Mouse (Mus musculus): ENCODE data around the gene Phf11c. TPM values are rescaled to one million over a fixed set of nuclear protein-coding genes. Genes with fewer than 3 reads are reported as not detected.

The Phf11c gene
- 3.0 and 3.2 TPM in 2 replicates for total RNA-seq (2014; rRNA removed)
- 0.60 and 1.2 TPM in 2 replicates for polyA plus RNA-seq (2012; rRNA removed)

DNA sequence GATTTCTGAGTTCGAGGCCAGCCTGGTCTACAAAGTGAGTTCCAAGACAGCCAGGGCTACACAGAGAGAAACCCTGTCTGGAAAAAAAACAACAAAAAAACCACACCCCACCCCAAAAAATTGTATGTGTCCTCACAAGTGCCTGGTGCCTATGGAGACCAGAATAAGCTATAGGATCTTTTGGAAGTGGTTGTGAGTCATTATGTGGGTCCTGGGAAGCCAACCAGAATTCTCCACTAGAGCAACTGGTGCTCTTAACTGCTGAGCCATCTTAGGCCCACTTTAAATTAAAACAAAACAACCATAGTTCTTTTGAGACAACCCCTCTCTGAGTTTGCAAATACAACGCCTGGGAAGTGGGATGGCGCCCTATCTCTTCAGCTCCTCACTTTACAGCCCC is at the start of gene Phf11c:
Gene Phf11c (minus strand): TSS at position 101 of the 400 bp plus-strand sequence.
- no peaks in the 10 kb centered on the region for H3K27me3 ChIP-seq (ENCODE audit: control insufficient read depth, insufficient read depth, low read length)
- no peaks in the 10 kb centered on the region for H3K4me1 ChIP-seq (ENCODE audit: control insufficient read depth, insufficient read depth, low read length)
- no peak within 1 kb of the TSS for H3K27ac ChIP-seq (replicated peaks; ENCODE audit: insufficient read depth, low read depth, low read length)
- no peaks in the 10 kb centered on the region for H3K79me2 ChIP-seq (ENCODE audit: control insufficient read depth, insufficient read depth, low read length)
- H3K9ac ChIP-seq (ENCODE audit: low read depth, low read length) = no peak within 1 kb of the TSS
- 98% methylated on average over 3 of the region's 3 CpGs for WGBS
- H3K4me3 ChIP-seq (ENCODE audit: insufficient read depth, low read depth, low read length) = no peak within 1 kb of the TSS
- DNase-seq (ENCODE audit: extremely low read depth, low read depth, low spot score) = no peak
- TF ChIP-seq CTCF (IDR thresholded peaks at IDR 0.05; ENCODE audit: low read depth, low read length) = no peak
- TF ChIP-seq POLR2A (IDR thresholded peaks at IDR 0.05; ENCODE audit: extremely low read depth, insufficient read depth, low read length) = no peak
- H3K36me3 ChIP-seq (ENCODE audit: control insufficient read depth, insufficient read depth, low read length) = peaks cover 34% of the 10 kb centered on the region

- WGBS = 2% methylated on average over 6 of the region's 6 CpGs
- peak; percentile 68 for DNase-seq (ENCODE audit: extremely low read depth, low read depth, low spot score)
- TF ChIP-seq POLR2A (IDR thresholded peaks at IDR 0.05; ENCODE audit: extremely low read depth, insufficient read depth, low read length) (no peak), CTCF (IDR thresholded peaks at IDR 0.05; ENCODE audit: low read depth, low read length) (no peak)
Measured at GRCm38 (mm10) chr14:59441472-59441805, 46.3 kb upstream of the Phf11c start.

GRCm38 (mm10) chr14:59440558-59441471 is 45.6 kb upstream of the Phf11c start, which contains the start of the genes Setdb2 and Cab39l:
Setdb2 (minus strand) TSS chr14:59440884.
Cab39l (plus strand) TSS chr14:59440972.
- H3K4me3 ChIP-seq (ENCODE audit: insufficient read depth, low read depth, low read length) = peak within 1 kb of the TSS; percentile 99
- peaks cover 10% of the 10 kb centered on the region; the same call in 1 of the 2 replicates for H3K79me2 ChIP-seq (ENCODE audit: control insufficient read depth, insufficient read depth, low read length)
- H3K4me1 ChIP-seq (ENCODE audit: control insufficient read depth, insufficient read depth, low read length) = peaks cover 18% of the 10 kb centered on the region
- WGBS = under 1% methylated on average over 66 of the region's 66 CpGs
- TF ChIP-seq CTCF (IDR thresholded peaks at IDR 0.05; ENCODE audit: low read depth, low read length) (peak; percentile 43), POLR2A (IDR thresholded peaks at IDR 0.05; ENCODE audit: extremely low read depth, insufficient read depth, low read length) (peak; percentile 86)
- H3K36me3 ChIP-seq (ENCODE audit: control insufficient read depth, insufficient read depth, low read length) = peaks cover 7% of the 10 kb centered on the region
- H3K27me3 ChIP-seq (ENCODE audit: control insufficient read depth, insufficient read depth, low read length) = no peaks in the 10 kb centered on the region
- peak within 1 kb of the TSS; percentile 99 for H3K9ac ChIP-seq (ENCODE audit: low read depth, low read length)
- peak within 1 kb of the TSS; percentile 99 for H3K27ac ChIP-seq (replicated peaks; ENCODE audit: insufficient read depth, low read depth, low read length)
- DNase-seq (ENCODE audit: extremely low read depth, low read depth, low spot score) = peak; percentile 87

More at GRCm38 (mm10) chr14:59441472-59441805, 46.3 kb upstream of the Phf11c start:
- peaks cover 21% of the 10 kb centered on the region for H3K4me1 ChIP-seq (ENCODE audit: control insufficient read depth, insufficient read depth, low read length)
- peaks cover 7% of the 10 kb centered on the region for H3K36me3 ChIP-seq (ENCODE audit: control insufficient read depth, insufficient read depth, low read length)
- H3K79me2 ChIP-seq (ENCODE audit: control insufficient read depth, insufficient read depth, low read length) = peaks cover 8% of the 10 kb centered on the region; the same call in 1 of the 2 replicates
- H3K27me3 ChIP-seq (ENCODE audit: control insufficient read depth, insufficient read depth, low read length) = no peaks in the 10 kb centered on the region
- peak overlapping the region; percentile 98 for H3K9ac ChIP-seq (ENCODE audit: low read depth, low read length)
- peak overlapping the region; percentile 99 for H3K27ac ChIP-seq (replicated peaks; ENCODE audit: insufficient read depth, low read depth, low read length)
- peak overlapping the region; percentile 99 for H3K4me3 ChIP-seq (ENCODE audit: insufficient read depth, low read depth, low read length)

DNA sequence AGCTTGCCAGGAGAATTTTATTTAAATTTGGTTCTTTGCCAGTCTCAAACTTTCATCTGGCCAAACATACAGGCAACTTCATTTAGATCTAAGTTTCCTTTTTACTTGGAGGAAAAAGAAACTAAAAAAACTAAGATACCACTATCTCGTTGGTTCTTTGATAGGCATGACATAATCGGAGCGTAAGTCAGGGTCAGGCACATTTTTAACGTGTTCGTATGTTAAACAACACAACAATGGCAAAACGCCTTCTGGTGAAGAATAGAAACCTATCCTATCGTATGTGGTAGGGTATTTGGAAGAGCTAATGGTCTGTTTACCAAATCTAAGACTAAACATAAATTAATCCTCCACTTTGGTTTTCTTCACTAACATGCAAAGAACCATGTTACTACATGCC is 44.9 kb upstream of the Phf11c start:
- Histone ChIP-seq H3K4me3 (ENCODE audit: insufficient read depth, low read depth, low read length) (peak overlapping the region; percentile 99), H3K36me3 (ENCODE audit: control insufficient read depth, insufficient read depth, low read length) (peaks cover 7% of the 10 kb centered on the region), H3K9ac (ENCODE audit: low read depth, low read length) (peak overlapping the region; percentile 57), H3K27ac (replicated peaks; ENCODE audit: insufficient read depth, low read depth, low read length) (peak overlapping the region; percentile 88), H3K27me3 (ENCODE audit: control insufficient read depth, insufficient read depth, low read length) (no peaks in the 10 kb centered on the region), H3K79me2 (ENCODE audit: control insufficient read depth, insufficient read depth, low read length) (peaks cover 12% of the 10 kb centered on the region; the same call in 1 of the 2 replicates), H3K4me1 (ENCODE audit: control insufficient read depth, insufficient read depth, low read length) (peaks cover 16% of the 10 kb centered on the region)
- DNase-seq (ENCODE audit: extremely low read depth, low read depth, low spot score) = peak; percentile 68
- no peak for TF ChIP-seq CTCF (IDR thresholded peaks at IDR 0.05; ENCODE audit: low read depth, low read length)
- under 1% methylated on average over 7 of the region's 7 CpGs for WGBS

DNA sequence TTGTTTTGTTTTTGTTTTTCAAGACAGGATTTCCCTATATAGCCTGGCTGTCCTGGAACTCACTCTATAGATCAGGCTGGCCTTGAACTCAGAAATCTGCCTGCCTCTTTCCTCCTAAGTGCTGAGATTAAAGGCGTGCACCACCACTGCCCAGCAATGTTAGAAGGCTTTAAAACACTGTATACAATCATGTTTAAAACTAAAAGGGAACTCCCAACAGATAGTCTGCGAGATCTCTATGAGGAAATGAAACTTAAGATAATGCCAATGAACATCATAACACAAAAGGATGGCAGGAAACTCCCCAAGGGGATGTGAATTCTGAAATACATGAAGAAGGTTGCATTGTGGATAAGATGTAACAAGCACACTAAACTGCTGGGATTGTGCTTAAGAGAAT is 43.3 kb upstream of the Phf11c start:
- Histone ChIP-seq H3K4me1 (ENCODE audit: control insufficient read depth, insufficient read depth, low read length) (peaks cover 13% of the 10 kb centered on the region), H3K36me3 (ENCODE audit: control insufficient read depth, insufficient read depth, low read length) (peaks cover 7% of the 10 kb centered on the region), H3K4me3 (ENCODE audit: insufficient read depth, low read depth, low read length) (no peak overlapping the region), H3K79me2 (ENCODE audit: control insufficient read depth, insufficient read depth, low read length) (peaks cover 14% of the 10 kb centered on the region; the same call in 1 of the 2 replicates), H3K9ac (ENCODE audit: low read depth, low read length) (no peak overlapping the region), H3K27me3 (ENCODE audit: control insufficient read depth, insufficient read depth, low read length) (no peaks in the 10 kb centered on the region), H3K27ac (replicated peaks; ENCODE audit: insufficient read depth, low read depth, low read length) (no peak overlapping the region)
- no peak for TF ChIP-seq CTCF (IDR thresholded peaks at IDR 0.05; ENCODE audit: low read depth, low read length)
- no peak for TF ChIP-seq POLR2A (IDR thresholded peaks at IDR 0.05; ENCODE audit: extremely low read depth, insufficient read depth, low read length)
- no peak for DNase-seq (ENCODE audit: extremely low read depth, low read depth, low spot score)
- WGBS = 75% methylated on average over 2 of the region's 2 CpGs

Measured in liver, adult 2 months (tissue).